In genomic region chr14:78438064-78438677, GRCm38 (mm10) we compare ENCODE assay signal across 19 mouse cellular contexts.
A peak's percentile ranks its signal among the peaks of the same experiment; 100 is the strongest.
DNase-seq lines count a peak whose midpoint lies in the region; ATAC-seq and TF ChIP-seq lines count a peak whose summit lies in the region.
"Had no signal": no experiment of that assay in that cellular context is flagged by ENCODE, and none has a peak within 500 bp of the region (broad histone marks: within the 10 kb centered on the region; RNA-seq: fewer than 3 reads in every experiment).

No protein-coding gene starts in this region.

- H3K27me3 ChIP-seq in thymus, adult 2 months (ENCODE audit: control insufficient read depth, insufficient read depth, low read length) = no peaks in the 10 kb centered on the region
- H3K27me3 ChIP-seq in liver, postnatal 0 days (ENCODE audit: insufficient read depth, low read length) = no peaks in the 10 kb centered on the region
- H3K27me3 ChIP-seq: forebrain, embryonic 12.5 days had no signal

- H3K9ac ChIP-seq in liver, postnatal 0 days (replicated peaks) = no peak overlapping the region
- H3K9ac ChIP-seq: forebrain, embryonic 12.5 days had no signal

- no peak for TF ChIP-seq CTCF in thymus, adult 2 months (IDR thresholded peaks at IDR 0.05; ENCODE audit: borderline replicate concordance, control insufficient read depth, extremely low read depth, insufficient read depth, low read length, poor library complexity)
- TF ChIP-seq CTCF in liver, postnatal 0 days (IDR thresholded peaks at IDR 0.05; ENCODE audit: low read depth) = no peak

- H3K4me1 ChIP-seq in thymus, adult 2 months (replicated peaks; ENCODE audit: control insufficient read depth, insufficient read depth, low read length) = peaks cover 48% of the 10 kb centered on the region
- H3K4me1 ChIP-seq in liver, postnatal 0 days (ENCODE audit: insufficient read depth) = peaks cover 21% of the 10 kb centered on the region
- H3K4me1 ChIP-seq: forebrain, embryonic 12.5 days had no signal

- ATAC-seq in liver, postnatal 0 days = no peak
- ATAC-seq: activated CD4-positive, CD25-positive, alpha-beta regulatory T cell, adult 4 months had no signal

- TF ChIP-seq POLR2A in thymus, adult 2 months (IDR thresholded peaks at IDR 0.05; ENCODE audit: control insufficient read depth, extremely low read depth, insufficient read depth, low read length, poor library complexity) = 0 out of 2 replicates have a peak, but pooled peaks have one; percentile 17

- WGBS in thymus, adult 2 months = 18% methylated on average over 6 of the region's 6 CpGs
- 26% methylated on average over 6 of the region's 6 CpGs for WGBS in liver, postnatal 0 days (ENCODE audit: insufficient replicate concordance)

- no peak overlapping the region for H3K4me2 ChIP-seq in liver, postnatal 0 days (ENCODE audit: low read depth, low read length)
- H3K4me2 ChIP-seq: forebrain, embryonic 12.5 days; heart, embryonic 11.5 days had no signal

- peak; percentile 44 to 48 for DNase-seq in spleen, postnatal 36 days (ENCODE audit: low spot score in 2 of 2)
- DNase-seq in spleen, adult 18-20 months = no peak
- peak; percentile 13 for DNase-seq in embryo, embryonic 11 days
- peak; percentile 51 for DNase-seq in thymus, adult 2 months
- DNase-seq in urinary bladder, postnatal 10 days (ENCODE audit: low spot score) = no peak
- no peak for DNase-seq in liver, postnatal 0 days
- no peak for DNase-seq in layer of hippocampus, adult 18-20 months (ENCODE audit: low spot score in 2 of 2)
- DNase-seq: adrenal gland, postnatal 25 days; cerebellum, adult 9-10 months; gastrocnemius, postnatal 36 days; heart, postnatal 36 days; kidney, adult 8-10 months; kidney, postnatal 4 days; liver; lung, adult 2 months had no signal

- no peak overlapping the region for H3K4me3 ChIP-seq in thymus, adult 2 months (ENCODE audit: control insufficient read depth, insufficient read depth, low read length)
- no peak overlapping the region for H3K4me3 ChIP-seq in liver, postnatal 0 days (ENCODE audit: low read depth, low read length)
- H3K4me3 ChIP-seq: forebrain, embryonic 12.5 days had no signal

- H3K9me3 ChIP-seq in liver, postnatal 0 days (ENCODE audit: low read length) = no peaks in the 10 kb centered on the region
- H3K9me3 ChIP-seq: forebrain, embryonic 12.5 days had no signal

- no peak for TF ChIP-seq EP300 in liver, postnatal 0 days (IDR thresholded peaks at IDR 0.05; ENCODE audit: low read depth)

- H3K36me3 ChIP-seq in thymus, adult 2 months (ENCODE audit: control insufficient read depth, insufficient read depth, low read length) = no peaks in the 10 kb centered on the region
- no peaks in the 10 kb centered on the region for H3K36me3 ChIP-seq in liver, postnatal 0 days (replicated peaks; ENCODE audit: insufficient read depth, low read length)
- H3K36me3 ChIP-seq: forebrain, embryonic 12.5 days had no signal

- H3K27ac ChIP-seq in thymus, adult 2 months (ENCODE audit: control insufficient read depth, insufficient read depth, low read length) = peak overlapping the region; percentile 86
- no peak overlapping the region for H3K27ac ChIP-seq in liver, postnatal 0 days (ENCODE audit: low read depth)
- H3K27ac ChIP-seq: forebrain, embryonic 12.5 days; macrophage had no signal

Comparison
In these comparisons a context has a peak if more than half of its experiments do, and no peak if none do; other contexts are left out.
1. DNase-seq: peak in spleen, postnatal 36 days (2 of 2), embryo, embryonic 11 days (single experiment) and thymus, adult 2 months (single experiment); none in spleen, adult 18-20 months (0 of 2), urinary bladder, postnatal 10 days (single experiment), liver, postnatal 0 days (single experiment) and layer of hippocampus, adult 18-20 months (0 of 2).